Mouse (Mus musculus): ENCODE results near the gene Sult1e1. TPM values are rescaled to one million over a fixed set of nuclear protein-coding genes. Genes with fewer than 3 reads are reported as not detected.

The Sult1e1 gene
- polyA plus RNA-seq (2014; fragmentation: Nextera tagmentation; extraction: Ambion mirVana): not detected in 2 replicates

DNA sequence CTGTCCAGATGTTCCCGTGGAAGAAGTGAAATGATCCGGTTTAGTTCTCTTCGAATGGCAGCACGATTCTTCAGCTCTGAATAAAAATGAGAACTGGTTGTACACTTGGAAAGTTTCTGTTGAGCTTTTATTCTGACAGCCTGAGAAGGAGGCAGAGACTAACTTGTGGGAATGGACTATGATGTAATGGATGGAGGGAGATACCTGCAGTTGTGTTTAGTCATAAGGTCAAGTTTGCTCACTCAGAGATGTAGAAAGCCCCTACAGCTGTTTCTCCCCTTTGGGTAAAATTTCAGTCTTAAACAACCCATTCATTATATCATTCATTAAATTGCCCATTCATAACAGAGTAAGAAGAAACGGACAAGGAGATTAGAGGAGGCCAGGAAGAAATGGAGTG is at the start of gene Sult1e1:
TSS of gene Sult1e1 (minus strand) at position 101 of the 400 bp plus-strand sequence.
- Histone ChIP-seq H3K27ac (no peak within 1 kb of the TSS), H3K4me3 (replicated peaks; ENCODE audit: low read length) (no peak within 1 kb of the TSS), H3K9ac (no peak within 1 kb of the TSS), H3K4me1 (replicated peaks; ENCODE audit: control insufficient read depth, insufficient read depth, low read length) (no peaks in the 10 kb centered on the region), H3K27me3 (ENCODE audit: control insufficient read depth, insufficient read depth, low read length) (no peaks in the 10 kb centered on the region), H3K4me2 (replicated peaks) (no peak within 1 kb of the TSS), H3K36me3 (replicated peaks; ENCODE audit: control insufficient read depth, insufficient read depth) (no peaks in the 10 kb centered on the region), H3K9me3 (ENCODE audit: control insufficient read depth, low read length) (no peaks in the 10 kb centered on the region)
- no peak for DNase-seq (ENCODE audit: low spot score)
- WGBS: 86% methylated on average over 5 of the region's 5 CpGs
- ATAC-seq (ENCODE audit: low FRiP score): no peak

- Histone ChIP-seq H3K4me1 (replicated peaks; ENCODE audit: control insufficient read depth, insufficient read depth, low read length) (no peaks in the 10 kb centered on the region), H3K9me3 (ENCODE audit: control insufficient read depth, low read length) (no peaks in the 10 kb centered on the region), H3K36me3 (replicated peaks; ENCODE audit: control insufficient read depth, insufficient read depth) (no peaks in the 10 kb centered on the region), H3K4me2 (replicated peaks) (no peak overlapping the region), H3K27me3 (ENCODE audit: control insufficient read depth, insufficient read depth, low read length) (no peaks in the 10 kb centered on the region), H3K4me3 (replicated peaks; ENCODE audit: low read length) (no peak overlapping the region), H3K27ac (no peak overlapping the region), H3K9ac (no peak overlapping the region)
- DNase-seq (ENCODE audit: low spot score): no peak
- no peak for ATAC-seq (ENCODE audit: low FRiP score)
Measured at GRCm38 (mm10) chr5:87622681-87623080, 31.3 kb upstream of the Sult1e1 start.

GRCm38 (mm10) chr5:87615128-87615390 is 23.7 kb upstream of the Sult1e1 start:
- no peak overlapping the region for H3K27ac ChIP-seq
- H3K4me3 ChIP-seq (replicated peaks; ENCODE audit: low read length): no peak overlapping the region
- 96% methylated on average over 2 of the region's 2 CpGs for WGBS
- H3K4me2 ChIP-seq (replicated peaks): no peak overlapping the region
- no peaks in the 10 kb centered on the region for H3K9me3 ChIP-seq (ENCODE audit: control insufficient read depth, low read length)
- H3K27me3 ChIP-seq (ENCODE audit: control insufficient read depth, insufficient read depth, low read length): no peaks in the 10 kb centered on the region
- no peaks in the 10 kb centered on the region for H3K36me3 ChIP-seq (replicated peaks; ENCODE audit: control insufficient read depth, insufficient read depth)
- DNase-seq (ENCODE audit: low spot score) (no peak), ATAC-seq (ENCODE audit: low FRiP score) (no peak)
- no peak overlapping the region for H3K9ac ChIP-seq
- no peaks in the 10 kb centered on the region for H3K4me1 ChIP-seq (replicated peaks; ENCODE audit: control insufficient read depth, insufficient read depth, low read length)

DNA sequence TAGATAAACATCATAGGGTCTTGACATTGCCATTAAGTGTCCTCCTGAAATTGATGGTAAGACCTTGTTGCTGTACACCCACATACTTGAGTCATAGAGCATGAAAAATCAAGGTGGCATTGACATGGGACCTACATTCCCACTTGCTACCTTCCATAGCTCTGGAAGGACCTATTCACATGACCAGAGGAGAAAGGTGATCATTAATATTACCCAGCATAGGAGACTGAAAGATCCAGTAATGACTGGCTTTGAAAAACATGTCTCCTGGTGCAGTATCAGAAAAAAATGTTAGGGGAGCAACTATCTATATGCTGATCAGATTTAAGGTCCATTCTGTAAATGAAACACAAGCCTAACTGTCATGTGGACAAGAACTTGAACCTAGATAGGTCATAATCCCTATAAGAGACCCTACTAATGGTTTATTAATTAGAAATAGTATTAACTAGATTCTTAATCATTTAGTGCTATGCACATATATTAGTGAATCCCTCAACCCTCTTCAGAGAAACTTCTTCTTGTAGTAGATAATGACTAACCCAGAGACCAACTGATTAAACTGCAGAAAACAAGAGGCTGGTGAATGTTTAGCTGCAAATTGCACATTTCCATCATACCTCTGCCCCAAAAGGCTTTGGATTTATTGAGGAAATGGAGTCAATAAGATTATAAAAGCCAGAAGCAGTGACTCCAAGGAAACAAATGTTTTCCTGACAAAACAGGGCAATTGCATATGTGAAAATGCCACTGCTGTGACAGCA is 23.2 kb upstream of the Sult1e1 start:
- Histone ChIP-seq H3K9me3 (ENCODE audit: control insufficient read depth, low read length) (no peaks in the 10 kb centered on the region), H3K9ac (no peak overlapping the region), H3K36me3 (replicated peaks; ENCODE audit: control insufficient read depth, insufficient read depth) (no peaks in the 10 kb centered on the region), H3K27me3 (ENCODE audit: control insufficient read depth, insufficient read depth, low read length) (no peaks in the 10 kb centered on the region), H3K4me2 (replicated peaks) (no peak overlapping the region), H3K4me3 (replicated peaks; ENCODE audit: low read length) (no peak overlapping the region), H3K27ac (no peak overlapping the region), H3K4me1 (replicated peaks; ENCODE audit: control insufficient read depth, insufficient read depth, low read length) (no peaks in the 10 kb centered on the region)
- ATAC-seq (ENCODE audit: low FRiP score): no peak
- DNase-seq (ENCODE audit: low spot score): no peak

- no peaks in the 10 kb centered on the region for H3K9me3 ChIP-seq (ENCODE audit: control insufficient read depth, low read length)
- no peaks in the 10 kb centered on the region for H3K36me3 ChIP-seq (replicated peaks; ENCODE audit: control insufficient read depth, insufficient read depth)
- no peak overlapping the region for H3K4me2 ChIP-seq (replicated peaks)
- no peak overlapping the region for H3K27ac ChIP-seq
- H3K9ac ChIP-seq: no peak overlapping the region
- no peaks in the 10 kb centered on the region for H3K4me1 ChIP-seq (replicated peaks; ENCODE audit: control insufficient read depth, insufficient read depth, low read length)
- no peak for ATAC-seq (ENCODE audit: low FRiP score)
- no peak for DNase-seq (ENCODE audit: low spot score)
- WGBS: 72% methylated on average over 3 of the region's 3 CpGs
- no peaks in the 10 kb centered on the region for H3K27me3 ChIP-seq (ENCODE audit: control insufficient read depth, insufficient read depth, low read length)
- no peak overlapping the region for H3K4me3 ChIP-seq (replicated peaks; ENCODE audit: low read length)
Measured at GRCm38 (mm10) chr5:87601018-87601417, 9.6 kb upstream of the Sult1e1 start.

GRCm38 (mm10) chr5:87597891-87598290 is 6.5 kb upstream of the Sult1e1 start:
- Histone ChIP-seq H3K4me1 (replicated peaks; ENCODE audit: control insufficient read depth, insufficient read depth, low read length) (no peaks in the 10 kb centered on the region), H3K4me3 (replicated peaks; ENCODE audit: low read length) (no peak overlapping the region), H3K27me3 (ENCODE audit: control insufficient read depth, insufficient read depth, low read length) (no peaks in the 10 kb centered on the region), H3K9ac (no peak overlapping the region), H3K4me2 (replicated peaks) (no peak overlapping the region), H3K36me3 (replicated peaks; ENCODE audit: control insufficient read depth, insufficient read depth) (no peaks in the 10 kb centered on the region), H3K9me3 (ENCODE audit: control insufficient read depth, low read length) (no peaks in the 10 kb centered on the region), H3K27ac (no peak overlapping the region)
- WGBS: 83% methylated on average over 2 of the region's 2 CpGs
- DNase-seq (ENCODE audit: low spot score) (no peak), ATAC-seq (ENCODE audit: low FRiP score) (no peak)

GRCm38 (mm10) chr5:87589916-87590315 is 1.5 kb downstream of the Sult1e1 start:
- ATAC-seq (ENCODE audit: low FRiP score): no peak
- Histone ChIP-seq H3K9me3 (ENCODE audit: control insufficient read depth, low read length) (no peaks in the 10 kb centered on the region), H3K4me3 (replicated peaks; ENCODE audit: low read length) (no peak overlapping the region), H3K36me3 (replicated peaks; ENCODE audit: control insufficient read depth, insufficient read depth) (no peaks in the 10 kb centered on the region), H3K4me2 (replicated peaks) (no peak overlapping the region), H3K27ac (no peak overlapping the region), H3K9ac (no peak overlapping the region), H3K27me3 (ENCODE audit: control insufficient read depth, insufficient read depth, low read length) (no peaks in the 10 kb centered on the region), H3K4me1 (replicated peaks; ENCODE audit: control insufficient read depth, insufficient read depth, low read length) (no peaks in the 10 kb centered on the region)
- WGBS: 86% methylated on average over 2 of the region's 2 CpGs
- no peak for DNase-seq (ENCODE audit: low spot score)

GRCm38 (mm10) chr5:87580389-87580788 is 11.0 kb downstream of the Sult1e1 start:
- Histone ChIP-seq H3K27ac (no peak overlapping the region), H3K9me3 (ENCODE audit: control insufficient read depth, low read length) (no peaks in the 10 kb centered on the region), H3K4me3 (replicated peaks; ENCODE audit: low read length) (no peak overlapping the region), H3K9ac (no peak overlapping the region), H3K27me3 (ENCODE audit: control insufficient read depth, insufficient read depth, low read length) (no peaks in the 10 kb centered on the region), H3K4me2 (replicated peaks) (no peak overlapping the region), H3K36me3 (replicated peaks; ENCODE audit: control insufficient read depth, insufficient read depth) (no peaks in the 10 kb centered on the region), H3K4me1 (replicated peaks; ENCODE audit: control insufficient read depth, insufficient read depth, low read length) (no peaks in the 10 kb centered on the region)
- DNase-seq (ENCODE audit: low spot score) (no peak), ATAC-seq (ENCODE audit: low FRiP score) (no peak)
- 86% methylated on average over 1 of the region's 1 CpGs for WGBS

GRCm38 (mm10) chr5:87574174-87574573 is 17.2 kb downstream of the Sult1e1 start:
- ATAC-seq (ENCODE audit: low FRiP score) (no peak), DNase-seq (ENCODE audit: low spot score) (no peak)
- Histone ChIP-seq H3K4me2 (replicated peaks) (no peak overlapping the region), H3K36me3 (replicated peaks; ENCODE audit: control insufficient read depth, insufficient read depth) (no peaks in the 10 kb centered on the region), H3K9me3 (ENCODE audit: control insufficient read depth, low read length) (no peaks in the 10 kb centered on the region), H3K27me3 (ENCODE audit: control insufficient read depth, insufficient read depth, low read length) (no peaks in the 10 kb centered on the region), H3K4me3 (replicated peaks; ENCODE audit: low read length) (no peak overlapping the region), H3K4me1 (replicated peaks; ENCODE audit: control insufficient read depth, insufficient read depth, low read length) (no peaks in the 10 kb centered on the region), H3K9ac (no peak overlapping the region), H3K27ac (no peak overlapping the region)
- 73% methylated on average over 1 of the region's 1 CpGs for WGBS

DNA sequence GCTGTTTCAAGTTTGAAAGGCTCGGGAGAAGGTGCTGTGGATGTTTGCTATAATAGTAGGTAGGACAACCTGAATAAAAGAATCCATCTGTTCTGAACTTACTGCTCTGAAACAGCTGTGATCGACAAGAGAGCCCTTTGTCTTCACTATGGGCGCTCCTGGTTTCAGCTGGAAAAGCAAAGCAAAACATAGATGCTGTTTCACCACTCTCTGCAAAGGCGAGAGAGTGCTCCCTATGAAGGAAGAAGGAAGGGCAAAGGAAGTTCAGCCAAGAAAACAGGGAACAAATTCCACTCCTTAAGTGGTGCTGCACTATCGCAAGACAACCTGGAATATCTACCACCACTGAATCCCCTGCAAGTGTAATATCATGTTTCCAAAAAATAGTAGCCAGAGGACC is 17.9 kb downstream of the Sult1e1 start:
- Histone ChIP-seq H3K9ac (no peak overlapping the region), H3K9me3 (ENCODE audit: control insufficient read depth, low read length) (no peaks in the 10 kb centered on the region), H3K27ac (no peak overlapping the region), H3K36me3 (replicated peaks; ENCODE audit: control insufficient read depth, insufficient read depth) (no peaks in the 10 kb centered on the region), H3K4me3 (replicated peaks; ENCODE audit: low read length) (no peak overlapping the region), H3K27me3 (ENCODE audit: control insufficient read depth, insufficient read depth, low read length) (no peaks in the 10 kb centered on the region), H3K4me1 (replicated peaks; ENCODE audit: control insufficient read depth, insufficient read depth, low read length) (no peaks in the 10 kb centered on the region), H3K4me2 (replicated peaks) (no peak overlapping the region)
- DNase-seq (ENCODE audit: low spot score) (no peak), ATAC-seq (ENCODE audit: low FRiP score) (no peak)
- 74% methylated on average over 5 of the region's 5 CpGs for WGBS
